Mouse (Mus musculus) G1E-ER4 (cell line): Measurements from ENCODE around the gene Mfng. TPM values are rescaled to one million over a fixed set of nuclear protein-coding genes. Genes with fewer than 3 reads are reported as not detected.

ENCODE experiments used
- GATA1 ChIP-seq: IDR thresholded peaks from one replicate; pipeline ENCODE4 v1.8.0; 2012; ENCODE audit warnings: low read length, inconsistent platforms
- polyA plus RNA-seq: library from polyadenylated mRNA; stranded (reverse); fragments of >175 nt; gene quantifications from 2 replicates; pipeline ENCODE4 v1.2.3, GENCODE M21; 2012

The Mfng gene
- polyA plus RNA-seq, 1 experiment = not detected

DNA sequence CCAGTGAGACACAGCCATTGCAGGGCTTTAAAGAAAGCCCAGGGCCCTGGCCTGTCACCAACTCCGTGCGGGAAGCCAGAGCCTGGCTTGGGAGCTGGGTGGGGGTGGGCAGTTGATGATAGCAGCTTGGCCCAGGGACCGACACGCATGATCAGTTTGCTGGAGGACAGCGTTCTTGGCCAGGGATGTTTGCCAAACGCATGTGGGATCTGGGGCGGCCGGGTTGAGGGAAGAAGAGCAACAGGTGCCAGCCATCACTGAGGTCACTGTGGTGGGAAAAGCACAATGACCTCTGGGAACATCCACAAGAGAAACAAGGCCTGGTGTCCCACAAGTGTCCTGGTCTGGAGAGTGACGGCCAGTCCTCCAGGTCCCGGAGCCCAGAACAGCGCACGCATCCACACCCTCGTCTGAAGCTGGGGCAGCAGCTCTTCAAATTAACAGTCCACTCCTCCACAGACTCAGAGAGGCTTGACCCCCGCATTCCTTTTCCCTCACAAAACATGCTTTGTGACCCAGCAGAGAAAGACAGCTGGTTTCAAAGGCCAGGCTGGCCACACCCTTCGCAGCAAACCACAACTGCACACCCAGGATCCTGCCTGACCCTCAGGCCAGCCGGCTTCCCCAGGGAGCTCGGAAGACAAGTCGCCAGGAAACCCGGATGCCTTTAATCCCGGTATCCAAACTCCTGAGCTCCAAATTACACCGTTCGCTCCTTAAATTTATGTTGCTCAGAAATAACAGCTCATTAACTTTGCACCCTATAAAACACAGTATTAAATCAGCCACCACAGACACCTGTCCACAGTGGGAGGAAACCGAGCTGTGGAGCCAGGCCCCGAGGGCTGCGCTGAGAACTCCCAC is 23.2 kb upstream of the Mfng start:
- no peak for TF ChIP-seq GATA1

DNA sequence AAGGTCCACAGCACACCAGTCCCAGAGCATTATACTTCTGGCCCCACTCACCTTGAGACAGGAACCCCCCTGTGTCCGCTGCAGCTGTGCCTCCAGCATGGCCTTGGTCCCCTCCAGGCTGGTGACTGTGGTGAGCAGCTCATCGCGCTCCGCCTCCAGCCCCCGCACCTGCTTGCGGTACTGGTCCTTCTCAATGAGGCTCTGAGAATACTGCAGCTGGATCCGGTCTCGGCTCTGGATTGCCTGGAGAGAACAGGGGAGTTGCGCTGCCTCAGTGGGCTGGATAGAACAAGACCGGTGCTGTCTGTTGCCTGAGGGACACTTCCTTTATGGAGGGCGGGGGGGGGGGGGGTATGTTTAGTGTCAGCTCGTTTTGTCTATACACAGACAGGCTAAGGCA is 17.7 kb upstream of the Mfng start:
- no peak for TF ChIP-seq GATA1

- no peak for TF ChIP-seq GATA1
Observed at GRCm38 (mm10) chr15:78790451-78790850, 17.2 kb upstream of the Mfng start.

DNA sequence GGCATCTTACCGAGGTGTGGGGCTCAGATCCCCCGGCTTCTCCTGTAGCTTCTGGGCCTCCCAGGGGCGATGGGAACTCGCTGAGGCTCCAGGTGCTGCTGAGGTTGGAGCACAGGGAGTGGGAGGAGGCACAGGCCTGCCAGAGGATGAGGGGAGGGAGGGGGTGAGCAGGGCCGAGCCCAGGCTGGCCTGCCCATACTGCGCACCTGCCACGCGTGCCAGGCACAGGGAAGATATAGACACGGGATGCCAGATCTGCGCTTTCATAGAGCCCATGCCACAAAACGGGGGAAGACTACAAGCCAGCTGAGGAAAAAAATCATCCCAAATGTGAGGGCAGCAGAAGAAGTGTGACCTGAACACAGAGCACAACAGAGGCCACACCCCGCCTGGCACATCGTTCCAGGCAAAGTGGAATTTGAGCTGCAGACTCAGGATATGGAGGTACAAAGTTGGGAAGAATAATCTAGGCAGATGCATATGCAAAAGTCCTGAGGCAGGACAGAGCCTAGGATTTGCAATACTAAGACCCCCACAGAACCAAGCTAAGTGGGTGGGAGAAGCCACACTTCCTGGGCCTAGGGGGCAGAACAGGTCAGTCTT is 16.5 kb upstream of the Mfng start:
- TF ChIP-seq GATA1 = no peak

- no peak for TF ChIP-seq GATA1
Observed at GRCm38 (mm10) chr15:78788042-78788441, 14.8 kb upstream of the Mfng start.

DNA sequence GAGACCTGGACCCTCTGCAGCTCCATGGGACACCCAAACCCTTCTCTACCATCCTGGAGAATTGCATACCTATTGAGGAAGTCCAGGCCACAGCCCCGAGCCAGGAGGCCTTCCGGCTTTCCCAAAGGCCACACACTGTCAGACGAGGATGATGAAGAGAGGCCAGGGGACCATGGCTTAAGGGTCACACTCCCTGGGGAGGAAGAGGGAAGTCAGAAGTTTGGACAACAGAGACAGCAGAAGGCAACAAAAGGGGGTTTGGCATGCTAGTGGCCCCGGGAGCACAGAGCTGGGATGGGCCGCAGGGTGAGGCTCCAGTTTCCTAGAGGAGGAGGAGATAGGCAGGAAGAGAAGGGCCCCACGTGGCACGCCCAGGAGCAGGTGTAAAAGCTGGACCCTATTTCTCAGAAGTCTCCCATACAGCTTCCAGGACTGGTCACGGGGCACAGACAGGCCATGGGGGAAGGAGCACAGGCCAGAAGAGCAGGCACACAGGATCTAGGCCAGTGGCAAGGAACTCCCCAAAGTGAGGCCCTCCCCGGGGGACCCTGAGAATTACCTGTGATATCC is 14.1 kb upstream of the Mfng start:
- no peak for TF ChIP-seq GATA1

DNA sequence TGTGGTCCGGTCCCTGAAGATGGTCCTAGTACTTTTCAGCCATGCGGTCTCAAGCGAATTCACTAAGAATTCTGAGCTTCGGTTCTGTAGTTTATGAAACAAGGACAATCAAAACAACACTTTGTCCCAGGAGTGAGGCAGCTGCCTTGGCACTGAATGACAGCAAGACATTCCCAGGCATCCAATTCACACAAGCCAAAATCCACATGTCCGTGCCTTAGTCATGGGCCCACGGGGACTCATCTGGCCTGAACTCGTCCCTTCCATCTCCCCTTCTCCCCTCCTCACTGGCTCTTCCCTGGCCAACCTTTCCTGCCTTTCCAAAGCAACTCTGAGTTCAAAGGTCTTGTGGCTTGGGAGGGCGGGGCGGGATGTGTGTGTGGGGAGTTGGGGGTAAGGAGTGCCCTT is 13.1 kb upstream of the Mfng start:
- no peak for TF ChIP-seq GATA1

DNA sequence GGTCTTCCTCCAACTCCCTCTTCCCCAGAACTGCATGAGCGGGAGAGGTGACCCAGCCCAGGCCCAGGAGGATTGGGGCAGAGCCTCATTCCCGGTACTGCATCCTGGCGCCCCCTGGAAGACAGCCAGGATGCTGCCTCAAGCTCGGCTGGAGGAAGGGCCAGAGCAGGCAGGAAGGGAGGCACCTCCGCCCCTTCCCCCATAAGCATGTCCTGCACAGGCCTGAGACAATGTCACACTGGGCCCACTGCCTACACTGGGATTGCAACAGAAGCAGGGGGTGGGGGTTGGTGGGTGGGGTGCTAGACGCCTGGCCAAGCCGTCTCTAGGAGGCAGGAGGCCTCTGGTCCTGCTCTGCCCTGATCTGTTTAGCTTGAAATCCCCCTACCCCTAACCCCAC is 12.7 kb upstream of the Mfng start:
- no peak for TF ChIP-seq GATA1

GRCm38 (mm10) chr15:78785258-78785657 is 12.0 kb upstream of the Mfng start:
- TF ChIP-seq GATA1 = no peak

DNA sequence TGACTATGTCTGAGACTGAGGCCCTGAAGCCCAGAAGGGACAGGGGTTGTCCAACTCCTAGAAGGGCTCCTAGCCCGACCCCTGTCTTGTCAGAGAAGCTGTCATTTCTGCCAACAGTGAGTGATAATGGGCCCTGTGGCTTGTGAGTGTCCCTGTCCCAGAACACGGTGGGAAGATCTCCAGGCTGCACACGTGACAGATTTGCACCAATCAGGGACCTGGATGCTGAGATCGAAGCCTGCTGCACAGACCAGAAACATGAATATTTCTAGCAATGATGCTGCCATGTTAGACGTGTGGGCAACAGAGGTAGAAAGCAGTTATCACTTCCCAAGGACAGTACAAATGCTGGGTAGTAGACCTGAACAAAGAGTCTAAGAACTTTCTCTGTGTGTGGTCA is 11.2 kb upstream of the Mfng start:
- no peak for TF ChIP-seq GATA1

DNA sequence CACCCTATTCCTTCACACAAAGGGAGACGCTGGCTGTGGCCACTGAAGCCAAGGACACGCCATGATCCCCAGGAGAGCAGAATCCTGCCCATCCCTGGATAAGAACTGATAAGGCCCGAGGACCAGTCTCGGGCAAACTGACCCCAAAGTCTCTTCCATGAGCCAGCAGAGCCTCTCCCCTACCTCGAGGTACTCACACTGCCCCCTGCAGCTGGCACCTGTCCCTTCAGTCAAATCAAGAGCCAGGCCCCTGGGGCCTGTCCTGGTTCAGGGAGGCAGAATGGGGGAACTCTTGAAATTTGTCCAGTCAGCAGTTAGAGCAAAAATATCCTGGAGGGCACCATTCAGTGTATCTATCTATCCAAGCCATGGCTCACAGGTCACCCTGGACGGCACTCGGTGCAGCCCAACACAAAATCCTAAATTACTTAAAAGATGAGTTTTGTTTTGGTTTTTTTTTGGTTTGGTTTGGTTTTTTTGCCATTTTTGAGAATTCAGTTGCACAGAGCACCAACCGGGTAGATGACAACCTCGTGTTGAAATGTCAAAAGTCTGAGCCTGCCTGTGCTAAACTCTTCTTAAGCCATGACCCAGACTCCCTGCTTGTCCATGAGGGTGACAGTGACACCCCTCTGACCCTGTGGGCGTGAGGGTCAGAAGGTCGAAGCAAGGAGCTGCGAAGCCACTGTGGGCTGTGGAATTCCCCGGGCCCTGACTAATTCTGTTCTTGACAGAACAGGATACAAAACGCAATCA is 9.3 kb upstream of the Mfng start:
- TF ChIP-seq GATA1 = no peak

GRCm38 (mm10) chr15:78780908-78781307 is 7.6 kb upstream of the Mfng start:
- TF ChIP-seq GATA1 = no peak

DNA sequence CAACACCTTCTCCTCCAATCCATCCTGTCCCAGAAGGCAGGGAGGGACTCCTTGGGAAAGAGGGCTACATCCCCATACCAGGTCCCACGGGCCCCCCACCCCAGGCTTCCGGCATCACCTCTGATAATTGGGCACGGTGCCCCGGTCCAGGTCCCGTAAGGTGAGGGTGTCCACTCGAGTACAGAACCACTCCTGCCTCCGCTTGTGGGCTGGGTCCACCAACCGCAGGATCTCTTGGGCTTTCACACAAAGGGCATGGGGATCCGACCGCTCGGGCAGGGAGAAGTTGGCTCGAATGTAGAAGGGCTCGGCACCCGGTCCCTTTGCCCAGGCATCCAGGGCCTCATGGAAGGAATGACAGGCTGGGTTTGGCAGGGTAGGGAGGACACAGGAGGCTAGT is 7.1 kb upstream of the Mfng start:
- TF ChIP-seq GATA1 = no peak

DNA sequence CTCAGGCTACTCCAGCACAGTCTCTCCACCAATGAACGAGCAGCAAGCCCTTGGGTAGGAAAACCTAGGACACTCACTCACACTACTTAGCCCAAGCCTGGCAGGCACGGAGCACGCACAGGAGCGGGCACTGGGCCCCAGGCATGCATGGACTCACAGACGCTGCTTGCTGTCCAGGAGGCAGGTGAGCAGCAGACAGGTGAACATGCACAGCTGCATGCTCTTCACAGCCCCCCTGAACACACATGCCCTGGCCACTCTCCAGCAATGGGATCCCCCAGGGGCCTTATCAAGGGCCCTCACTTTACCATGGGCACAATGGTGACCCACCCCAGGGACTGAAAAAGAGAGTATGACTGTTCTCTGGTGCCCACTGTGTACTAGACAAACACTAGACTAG is 6.4 kb upstream of the Mfng start:
- TF ChIP-seq GATA1 = no peak

DNA sequence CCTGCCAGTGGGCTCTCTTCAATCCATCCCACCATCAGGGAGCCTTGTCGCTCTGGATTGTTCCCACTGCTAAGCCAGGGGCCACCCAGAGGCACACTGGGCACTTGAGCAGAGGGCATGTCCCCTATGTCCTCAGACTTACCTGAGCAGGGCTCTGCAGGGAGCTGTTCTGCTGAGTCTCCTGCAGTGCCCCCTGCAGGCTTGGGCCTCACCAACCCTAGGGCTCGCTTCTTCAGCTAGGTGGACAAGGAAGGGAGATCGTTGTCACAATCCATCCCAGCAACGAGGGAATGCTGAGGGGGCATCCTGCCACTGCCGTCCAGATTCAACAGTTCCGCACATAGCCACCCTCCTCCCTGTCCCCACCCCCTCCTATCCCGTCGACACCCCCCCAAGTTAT is 6.0 kb upstream of the Mfng start:
- no peak for TF ChIP-seq GATA1
